Mouse (Mus musculus): ENCODE results near the gene Tiam2.

GRCm38 (mm10) chr17:3454850-3455249 lies 128.5 kb downstream of the Tiam2 start:
- TF ChIP-seq POLR2A (IDR thresholded peaks at IDR 0.05; ENCODE audit: low read depth, low read length): no peak
- TF ChIP-seq CTCF (conservative IDR thresholded peaks at IDR 0.05; ENCODE audit: insufficient read depth, insufficient read length, low read depth, low read length): no peak

All from kidney, adult 2 months (tissue).